Mouse (Mus musculus) ES-Bruce4 (cell line): ENCODE measurements around the gene Prr23a1.

Experiments
- CTCF ChIP-seq: IDR thresholded peaks from one replicate; pipeline ENCODE4 v1.8.1; 2011; ENCODE audit warnings: low read depth, low read length
- EP300 ChIP-seq: IDR thresholded peaks from 2 replicates; pipeline ENCODE4 v1.6.1; 2011; ENCODE audit warnings: low read depth, low read length; ENCODE audit not compliant: insufficient read depth
- POLR2A ChIP-seq: IDR thresholded peaks from one replicate; pipeline ENCODE4 v1.8.1; 2011; ENCODE audit warnings: low read length; ENCODE audit not compliant: insufficient read depth

- TF ChIP-seq CTCF = no peak
- no peak for TF ChIP-seq POLR2A
- TF ChIP-seq EP300 = no peak
These were observed 38.3 kb upstream of the Prr23a1 start for GRCm38 (mm10) chr9:98803971-98804370.
